Mouse (Mus musculus) brain, embryonic 14.5 days (tissue): Measurements from ENCODE around the gene Lpp.

Experiments used
- CTCF ChIP-seq: fragments of 200-500 bp; IDR thresholded peaks from 2 replicates; pipeline ENCODE4 v1.5.1; 2012; ENCODE audit warnings: inconsistent platforms, mild to moderate bottlenecking, moderate library complexity, borderline replicate concordance; ENCODE audit not compliant: insufficient read depth, insufficient read length; ENCODE audit errors: extremely low read depth
- POLR2A ChIP-seq: fragments of 200-500 bp; IDR thresholded peaks from 2 replicates; pipeline ENCODE4 v1.6.1; 2012; ENCODE audit warnings: mild to moderate bottlenecking, inconsistent platforms, borderline replicate concordance; ENCODE audit not compliant: poor library complexity, insufficient read depth, insufficient read length, severe bottlenecking; ENCODE audit errors: extremely low read depth

DNA sequence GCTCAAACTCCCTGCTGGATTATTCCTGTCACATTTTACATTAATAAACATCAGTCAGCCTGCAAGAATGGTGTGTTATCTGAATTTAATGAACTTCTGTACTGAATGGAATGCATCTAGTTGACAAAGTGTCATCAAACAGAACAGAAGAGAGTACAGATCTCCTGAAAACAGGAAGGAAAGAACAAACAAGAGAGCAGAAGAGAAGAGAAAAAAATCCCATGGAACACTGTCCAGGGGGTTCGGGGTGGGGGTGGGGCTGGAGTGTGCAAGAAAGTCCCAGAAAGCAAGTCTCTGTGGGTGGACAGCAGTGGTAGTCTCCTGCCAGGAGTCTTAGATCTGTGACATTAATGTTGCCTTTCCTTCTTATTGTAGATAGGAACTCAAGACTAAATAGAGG is 412.8 kb downstream of the Lpp start:
- TF ChIP-seq CTCF (no peak), POLR2A (no peak)
